Mouse (Mus musculus): Measurements from ENCODE around the gene Rock2. TPM values are rescaled to one million over a fixed set of nuclear protein-coding genes. Genes with fewer than 3 reads are reported as not detected.
"Not testable (repeated sequence)": the region's sequence is repeated elsewhere in the genome, so short reads cannot be mapped to it uniquely, and the experiment has no call there.

Gene Rock2
- polyA plus RNA-seq, 1 experiment from 2014 or later, result 14.4 TPM

DNA sequence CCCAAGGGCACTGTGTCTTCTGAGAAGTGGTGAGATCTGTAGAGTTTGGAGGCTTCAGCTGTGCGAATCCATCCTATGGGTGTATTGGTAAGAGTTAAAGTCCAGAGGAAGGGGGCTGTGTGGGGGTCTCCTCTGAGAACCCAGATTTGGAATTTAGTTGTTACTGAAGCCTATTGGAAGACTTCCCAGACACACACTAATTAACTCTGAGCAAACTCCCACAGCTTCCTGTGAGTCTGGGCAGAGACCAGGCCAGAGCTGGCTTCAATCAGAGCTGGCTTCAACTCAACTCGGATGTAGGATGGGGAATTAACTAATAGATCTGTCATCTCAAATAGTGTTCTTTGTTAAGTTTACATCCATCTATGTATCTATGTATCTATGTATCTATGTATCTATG lies 121.0 kb downstream of the Rock2 start:
- 93% methylated on average over 2 of the region's 2 CpGs for WGBS
- DNase-seq (ENCODE audit: low spot score, missing footprints), result no peak
- Histone ChIP-seq H3K36me3 (ENCODE audit: control insufficient read depth, insufficient read depth, low read length) (no peaks in the 10 kb centered on the region), H3K9me3 (ENCODE audit: control insufficient read depth, low read length) (no peaks in the 10 kb centered on the region), H3K4me2 (no peak overlapping the region), H3K4me1 (ENCODE audit: control insufficient read depth, insufficient read depth, low read length) (0 out of 2 replicates have a peak, but pooled peaks cover 3% of the 10 kb centered on the region), H3K9ac (ENCODE audit: low read length) (no peak overlapping the region), H3K27me3 (ENCODE audit: control insufficient read depth, insufficient read depth, low read length) (no peaks in the 10 kb centered on the region), H3K27ac (ENCODE audit: low read depth, low read length) (no peak overlapping the region), H3K4me3 (ENCODE audit: low read depth, low read length) (no peak overlapping the region)
- no peak for ATAC-seq (ENCODE audit: low FRiP score)

DNA sequence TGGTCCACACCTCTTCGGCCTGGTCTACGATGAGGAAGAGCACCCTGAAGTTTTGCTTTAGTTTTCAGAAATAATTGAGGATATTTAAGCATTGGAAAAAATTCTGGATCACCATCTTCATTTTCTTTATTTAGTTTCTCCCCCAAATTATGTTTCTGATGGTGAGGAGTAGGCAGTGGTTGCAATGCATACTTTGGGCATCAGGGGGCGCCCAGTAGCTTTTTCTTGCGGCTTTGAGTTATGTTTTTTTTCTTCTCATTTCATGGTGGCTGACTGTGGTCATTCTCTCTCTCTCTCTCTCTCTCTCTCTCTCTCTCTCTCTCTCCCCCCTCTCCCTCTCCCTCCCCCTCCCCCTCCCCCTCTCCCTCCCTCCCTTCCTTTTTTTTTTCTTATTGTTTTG lies 123.8 kb downstream of the Rock2 start:
- 34% methylated on average over 4 of the region's 4 CpGs for WGBS
- Histone ChIP-seq H3K4me3 (ENCODE audit: low read depth, low read length) (no peak overlapping the region), H3K4me2 (no peak overlapping the region), H3K27ac (ENCODE audit: low read depth, low read length) (no peak overlapping the region), H3K9me3 (ENCODE audit: control insufficient read depth, low read length) (no peaks in the 10 kb centered on the region), H3K36me3 (ENCODE audit: control insufficient read depth, insufficient read depth, low read length) (no peaks in the 10 kb centered on the region), H3K27me3 (ENCODE audit: control insufficient read depth, insufficient read depth, low read length) (no peaks in the 10 kb centered on the region), H3K9ac (ENCODE audit: low read length) (no peak overlapping the region), H3K4me1 (ENCODE audit: control insufficient read depth, insufficient read depth, low read length) (no peaks in the 10 kb centered on the region)
- ATAC-seq (ENCODE audit: low FRiP score), result no peak
- peak; percentile 97 for DNase-seq (ENCODE audit: low spot score, missing footprints)

DNA sequence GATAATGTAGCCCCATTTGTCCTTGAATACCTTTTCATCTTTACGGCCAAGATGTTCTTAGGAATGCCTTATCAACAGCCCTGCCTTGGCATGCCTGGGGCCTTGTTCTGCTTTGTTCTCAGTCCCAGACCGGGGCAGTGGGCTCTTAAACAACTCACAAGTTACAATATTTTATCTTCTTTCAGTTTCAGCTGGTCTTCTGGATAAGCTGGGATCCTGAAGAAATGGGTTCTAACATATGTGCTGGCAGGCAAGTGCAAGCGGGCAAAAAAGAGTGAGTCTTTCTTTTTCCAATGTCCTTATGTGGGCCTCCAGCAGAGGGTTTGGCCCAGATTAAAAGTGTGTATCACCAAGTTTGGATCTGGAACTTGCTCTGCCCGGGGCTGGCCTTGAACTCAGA lies 126.4 kb downstream of the Rock2 start:
- WGBS, result 85% methylated on average over 4 of the region's 4 CpGs
- ATAC-seq (ENCODE audit: low FRiP score), result not testable (repeated sequence)

DNA sequence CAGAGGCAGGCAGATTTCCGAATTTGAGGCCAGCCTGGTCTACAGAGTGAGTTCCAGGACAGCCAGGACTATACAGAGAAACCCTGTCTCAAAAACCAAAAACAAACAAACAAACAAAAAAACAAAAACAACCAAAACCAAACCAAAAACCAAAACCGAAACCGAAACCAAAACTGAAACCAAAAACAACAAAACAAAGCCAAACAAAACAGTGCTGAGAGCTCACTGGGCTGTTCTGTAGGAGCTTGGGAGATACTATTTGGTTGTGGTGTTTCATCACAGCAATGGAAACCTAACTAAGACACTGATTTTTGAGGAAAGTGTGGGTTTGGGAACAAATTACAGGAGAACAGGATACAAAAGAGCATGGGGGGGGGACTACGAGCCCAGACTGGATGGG lies 127.5 kb downstream of the Rock2 start:
- Histone ChIP-seq H3K4me1 (ENCODE audit: control insufficient read depth, insufficient read depth, low read length) (no peaks in the 10 kb centered on the region), H3K9me3 (ENCODE audit: control insufficient read depth, low read length) (no peaks in the 10 kb centered on the region), H3K4me3 (ENCODE audit: low read depth, low read length) (no peak overlapping the region), H3K9ac (ENCODE audit: low read length) (no peak overlapping the region), H3K4me2 (no peak overlapping the region), H3K27me3 (ENCODE audit: control insufficient read depth, insufficient read depth, low read length) (no peaks in the 10 kb centered on the region), H3K27ac (ENCODE audit: low read depth, low read length) (no peak overlapping the region), H3K36me3 (ENCODE audit: control insufficient read depth, insufficient read depth, low read length) (no peaks in the 10 kb centered on the region)
- ATAC-seq (ENCODE audit: low FRiP score) (no peak), DNase-seq (ENCODE audit: low spot score, missing footprints) (peak; percentile 77)
- 78% methylated on average over 4 of the region's 4 CpGs for WGBS

More for the DNA sequence above, 126.4 kb downstream of the Rock2 start:
- not testable (repeated sequence) for H3K9me3 ChIP-seq (ENCODE audit: control insufficient read depth, low read length); H3K9ac ChIP-seq (ENCODE audit: low read length); H3K4me2 ChIP-seq; H3K27ac ChIP-seq (ENCODE audit: low read depth, low read length); H3K4me1 ChIP-seq (ENCODE audit: control insufficient read depth, insufficient read depth, low read length); DNase-seq (ENCODE audit: low spot score, missing footprints); H3K27me3 ChIP-seq (ENCODE audit: control insufficient read depth, insufficient read depth, low read length); H3K4me3 ChIP-seq (ENCODE audit: low read depth, low read length); H3K36me3 ChIP-seq (ENCODE audit: control insufficient read depth, insufficient read depth, low read length)

DNA sequence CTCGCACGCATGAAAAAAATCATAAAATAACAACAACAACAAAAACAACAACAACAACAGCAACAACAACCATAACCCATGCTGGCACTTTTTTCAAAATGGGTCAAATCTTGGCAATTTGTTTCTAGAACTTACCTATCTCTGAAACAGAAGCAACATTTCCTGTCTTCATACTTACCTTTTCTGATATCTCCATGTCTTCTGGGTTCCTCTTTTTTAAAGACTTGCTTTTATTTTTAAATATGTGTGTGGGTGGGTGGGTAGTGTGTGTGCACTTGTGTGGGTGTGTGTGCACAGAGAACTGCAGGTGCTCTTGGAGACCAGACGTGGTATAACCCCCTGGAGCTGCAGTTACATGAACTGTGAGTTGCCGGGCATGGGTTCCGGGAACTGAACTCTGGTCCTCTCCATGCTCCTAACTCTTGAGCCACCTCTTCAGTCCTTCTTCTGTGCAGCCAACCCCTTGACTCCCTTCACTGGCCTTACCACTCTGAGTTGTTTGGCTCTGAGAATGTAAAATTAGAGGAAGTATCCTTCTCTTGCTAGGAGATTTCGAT lies 129.9 kb downstream of the Rock2 start:
- no peaks in the 10 kb centered on the region for H3K4me1 ChIP-seq (ENCODE audit: control insufficient read depth, insufficient read depth, low read length)
- no peak for ATAC-seq (ENCODE audit: low FRiP score)
- H3K36me3 ChIP-seq (ENCODE audit: control insufficient read depth, insufficient read depth, low read length), result no peaks in the 10 kb centered on the region
- no peaks in the 10 kb centered on the region for H3K27me3 ChIP-seq (ENCODE audit: control insufficient read depth, insufficient read depth, low read length)
- no peak overlapping the region for H3K9ac ChIP-seq (ENCODE audit: low read length)
- H3K9me3 ChIP-seq (ENCODE audit: control insufficient read depth, low read length), result no peaks in the 10 kb centered on the region; the same call in 1 of the 2 replicates
- H3K4me2 ChIP-seq, result no peak overlapping the region
- peak; percentile 10 for DNase-seq (ENCODE audit: low spot score, missing footprints)
- WGBS, result 93% methylated on average over 6 of the region's 6 CpGs
- no peak overlapping the region for H3K27ac ChIP-seq (ENCODE audit: low read depth, low read length)
- no peak overlapping the region for H3K4me3 ChIP-seq (ENCODE audit: low read depth, low read length)

DNA sequence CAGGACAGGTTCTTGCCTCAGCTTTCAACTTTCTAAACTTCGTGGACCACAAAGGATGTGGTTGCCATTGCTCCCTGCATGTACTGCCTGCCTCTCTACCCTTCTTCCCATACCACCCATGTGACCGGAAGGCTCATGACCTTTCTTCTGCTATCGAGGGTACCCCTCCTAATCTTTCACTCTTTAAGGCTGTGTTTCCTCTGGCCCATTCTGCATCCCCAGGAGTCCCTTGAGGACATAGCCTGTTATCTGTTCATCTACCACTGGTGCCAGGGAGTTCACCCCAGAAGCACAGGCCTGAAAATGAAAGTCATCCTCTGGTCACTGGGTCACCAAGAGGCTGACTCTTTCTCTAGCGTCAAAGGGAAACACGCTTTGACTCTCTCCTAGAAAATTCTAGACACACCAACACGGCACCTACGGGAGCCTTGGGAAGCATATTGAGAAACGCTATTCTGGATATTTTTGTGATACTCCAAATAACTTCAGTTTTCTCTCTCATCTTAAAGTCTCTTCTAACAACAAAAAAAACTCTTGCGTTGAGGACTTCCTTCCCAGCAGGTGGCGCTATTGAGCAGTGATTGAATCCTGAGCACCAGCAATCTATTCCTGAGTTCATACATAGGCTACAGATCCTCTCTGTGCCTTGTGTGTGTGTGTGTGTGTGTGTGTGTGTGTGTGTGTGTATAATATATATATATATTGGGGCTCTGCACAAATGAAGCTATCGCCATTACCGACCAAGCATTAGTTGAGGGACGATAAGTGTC lies 138.2 kb downstream of the Rock2 start:
- no peaks in the 10 kb centered on the region for H3K27me3 ChIP-seq (ENCODE audit: control insufficient read depth, insufficient read depth, low read length)
- no peaks in the 10 kb centered on the region for H3K36me3 ChIP-seq (ENCODE audit: control insufficient read depth, insufficient read depth, low read length)
- H3K4me2 ChIP-seq, result no peak overlapping the region
- no peak overlapping the region for H3K4me3 ChIP-seq (ENCODE audit: low read depth, low read length)
- no peak overlapping the region for H3K27ac ChIP-seq (ENCODE audit: low read depth, low read length)
- ATAC-seq (ENCODE audit: low FRiP score), result peak; percentile 60; the same call in 1 of the 2 replicates
- WGBS, result 39% methylated on average over 13 of the region's 13 CpGs
- H3K9me3 ChIP-seq (ENCODE audit: control insufficient read depth, low read length), result no peaks in the 10 kb centered on the region; the same call in 1 of the 2 replicates
- no peaks in the 10 kb centered on the region for H3K4me1 ChIP-seq (ENCODE audit: control insufficient read depth, insufficient read depth, low read length)
- peak; percentile 96 for DNase-seq (ENCODE audit: low spot score, missing footprints)
- H3K9ac ChIP-seq (ENCODE audit: low read length), result no peak overlapping the region

DNA sequence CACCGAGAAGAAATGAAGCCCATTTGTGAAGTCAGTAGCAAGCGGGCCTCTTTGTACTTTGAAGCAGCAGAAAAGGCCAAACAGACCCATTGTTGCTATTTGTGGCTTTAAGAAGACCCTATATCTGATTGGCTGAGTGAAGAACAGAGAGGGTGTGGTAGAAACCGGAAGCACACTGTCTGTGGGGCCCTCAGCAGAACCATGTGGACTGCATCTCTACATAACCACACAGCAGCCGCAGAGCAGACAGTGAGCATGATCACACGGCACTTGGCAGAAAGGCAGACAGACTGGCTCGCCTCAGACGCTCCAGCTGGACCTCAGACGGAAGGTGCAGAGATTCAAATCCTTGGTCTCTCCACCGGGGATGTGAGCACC lies 138.8 kb downstream of the Rock2 start:
- Histone ChIP-seq H3K4me1 (ENCODE audit: control insufficient read depth, insufficient read depth, low read length) (no peaks in the 10 kb centered on the region), H3K27ac (ENCODE audit: low read depth, low read length) (no peak overlapping the region), H3K9me3 (ENCODE audit: control insufficient read depth, low read length) (no peaks in the 10 kb centered on the region; the same call in 1 of the 2 replicates), H3K4me2 (no peak overlapping the region), H3K36me3 (ENCODE audit: control insufficient read depth, insufficient read depth, low read length) (no peaks in the 10 kb centered on the region), H3K4me3 (ENCODE audit: low read depth, low read length) (no peak overlapping the region), H3K9ac (ENCODE audit: low read length) (no peak overlapping the region), H3K27me3 (ENCODE audit: control insufficient read depth, insufficient read depth, low read length) (no peaks in the 10 kb centered on the region)
- whole genome bisulfite sequencing, result 83% methylated on average over 9 of the region's 9 CpGs
- no peak for ATAC-seq (ENCODE audit: low FRiP score)
- no peak for DNase-seq (ENCODE audit: low spot score, missing footprints)

DNA sequence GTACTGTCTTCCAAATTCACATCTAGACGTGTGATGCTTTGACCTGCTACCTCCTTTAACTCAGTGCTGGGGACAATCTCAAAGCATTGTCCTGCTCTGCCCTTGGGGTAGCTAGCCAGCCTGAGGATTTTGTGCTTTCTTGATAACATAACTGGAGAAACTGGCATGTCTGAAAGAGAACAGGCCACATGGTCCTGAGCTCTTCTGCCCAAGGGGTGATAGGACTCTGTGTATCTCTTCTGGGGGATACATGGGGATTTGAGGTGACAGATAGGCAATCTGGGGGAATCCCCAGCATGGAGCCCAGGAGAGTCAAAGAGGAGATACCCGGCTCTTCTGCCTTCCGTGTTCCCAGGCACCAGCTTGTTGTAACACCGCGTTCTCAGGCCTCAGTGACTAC lies 140.0 kb downstream of the Rock2 start:
- no peaks in the 10 kb centered on the region for H3K36me3 ChIP-seq (ENCODE audit: control insufficient read depth, insufficient read depth, low read length)
- no peak overlapping the region for H3K4me2 ChIP-seq
- no peak overlapping the region for H3K9ac ChIP-seq (ENCODE audit: low read length)
- H3K27ac ChIP-seq (ENCODE audit: low read depth, low read length), result no peak overlapping the region
- H3K9me3 ChIP-seq (ENCODE audit: control insufficient read depth, low read length), result no peaks in the 10 kb centered on the region
- WGBS, result 79% methylated on average over 5 of the region's 5 CpGs
- ATAC-seq (ENCODE audit: low FRiP score) (no peak), DNase-seq (ENCODE audit: low spot score, missing footprints) (peak; percentile 65)
- H3K4me1 ChIP-seq (ENCODE audit: control insufficient read depth, insufficient read depth, low read length), result no peaks in the 10 kb centered on the region
- H3K27me3 ChIP-seq (ENCODE audit: control insufficient read depth, insufficient read depth, low read length), result no peaks in the 10 kb centered on the region
- no peak overlapping the region for H3K4me3 ChIP-seq (ENCODE audit: low read depth, low read length)

DNA sequence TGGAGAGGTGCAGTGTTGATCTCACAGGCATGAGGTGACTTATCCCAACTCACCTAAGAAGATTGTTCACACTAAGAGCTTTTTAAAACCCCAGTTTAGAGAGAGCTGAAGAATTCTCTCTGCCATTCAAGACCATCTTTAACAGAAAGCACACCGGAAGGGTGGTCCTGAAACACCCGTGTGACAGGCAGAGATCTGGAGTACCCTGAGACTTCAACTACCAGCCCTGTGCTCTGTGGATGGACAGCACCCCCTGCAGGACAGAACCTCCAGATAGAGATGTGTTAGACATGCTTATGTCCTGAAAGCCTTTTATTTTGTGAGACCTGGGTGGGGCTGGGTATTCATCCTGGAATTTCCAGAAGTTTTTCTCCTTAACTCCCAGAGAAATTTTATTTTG lies 140.4 kb downstream of the Rock2 start:
- DNase-seq (ENCODE audit: low spot score, missing footprints), result peak; percentile 81
- Histone ChIP-seq H3K4me2 (no peak overlapping the region), H3K27me3 (ENCODE audit: control insufficient read depth, insufficient read depth, low read length) (no peaks in the 10 kb centered on the region), H3K27ac (ENCODE audit: low read depth, low read length) (no peak overlapping the region), H3K9ac (ENCODE audit: low read length) (no peak overlapping the region), H3K4me3 (ENCODE audit: low read depth, low read length) (no peak overlapping the region), H3K9me3 (ENCODE audit: control insufficient read depth, low read length) (no peaks in the 10 kb centered on the region), H3K4me1 (ENCODE audit: control insufficient read depth, insufficient read depth, low read length) (no peaks in the 10 kb centered on the region), H3K36me3 (ENCODE audit: control insufficient read depth, insufficient read depth, low read length) (no peaks in the 10 kb centered on the region)
- ATAC-seq (ENCODE audit: low FRiP score), result no peak
- WGBS, result 70% methylated on average over 2 of the region's 2 CpGs

Data from midbrain, embryonic 11.5 days (tissue).